Mouse (Mus musculus): ENCODE measurements at regions not wholly inside any gene's neighbourhood (a gene's known extent, or its start where the extent isn't known, plus 50 kb on each side); places are given as distances from the start of the nearest gene placed in this dataset.

- H3K4me3 ChIP-seq (ENCODE audit: low read depth, low read length), result no peak overlapping the region
- H3K9ac ChIP-seq (ENCODE audit: low read depth, low read length), result no peak overlapping the region
- no peaks in the 10 kb centered on the region for H3K27me3 ChIP-seq (ENCODE audit: control insufficient read depth, insufficient read depth, low read length)
- no peaks in the 10 kb centered on the region for H3K9me3 ChIP-seq (ENCODE audit: control insufficient read depth, low read length)
- ATAC-seq (ENCODE audit: low FRiP score) (no peak), DNase-seq (ENCODE audit: low spot score) (no peak)
- WGBS, result 80% methylated on average over 1 of the region's 1 CpGs
- no peak overlapping the region for H3K27ac ChIP-seq (ENCODE audit: low read depth, low read length)
- H3K4me1 ChIP-seq (replicated peaks; ENCODE audit: control insufficient read depth, insufficient read depth, low read length), result no peaks in the 10 kb centered on the region
- no peak overlapping the region for H3K4me2 ChIP-seq (replicated peaks; ENCODE audit: low read depth, low read length)
- H3K36me3 ChIP-seq (ENCODE audit: control insufficient read depth, insufficient read depth, low read length), result no peaks in the 10 kb centered on the region
Measured at GRCm38 (mm10) chr9:112370746-112371145, 135.0 kb upstream of the Arpp21 start.

- Histone ChIP-seq H3K36me3 (ENCODE audit: control insufficient read depth, insufficient read depth, low read length) (no peaks in the 10 kb centered on the region), H3K4me1 (replicated peaks; ENCODE audit: control insufficient read depth, insufficient read depth, low read length) (no peaks in the 10 kb centered on the region), H3K27ac (ENCODE audit: low read depth, low read length) (no peak overlapping the region), H3K4me2 (replicated peaks; ENCODE audit: low read depth, low read length) (no peak overlapping the region), H3K27me3 (ENCODE audit: control insufficient read depth, insufficient read depth, low read length) (no peaks in the 10 kb centered on the region), H3K9ac (ENCODE audit: low read depth, low read length) (no peak overlapping the region), H3K9me3 (ENCODE audit: control insufficient read depth, low read length) (no peaks in the 10 kb centered on the region), H3K4me3 (ENCODE audit: low read depth, low read length) (no peak overlapping the region)
- DNase-seq (ENCODE audit: low spot score), result no peak
- no peak for ATAC-seq (ENCODE audit: low FRiP score)
Measured at GRCm38 (mm10) chr9:112367291-112367690, 131.6 kb upstream of the Arpp21 start.

- Histone ChIP-seq H3K36me3 (ENCODE audit: control insufficient read depth, insufficient read depth, low read length) (no peaks in the 10 kb centered on the region), H3K9ac (ENCODE audit: low read depth, low read length) (no peak overlapping the region), H3K4me1 (replicated peaks; ENCODE audit: control insufficient read depth, insufficient read depth, low read length) (no peaks in the 10 kb centered on the region), H3K4me3 (ENCODE audit: low read depth, low read length) (no peak overlapping the region), H3K9me3 (ENCODE audit: control insufficient read depth, low read length) (no peaks in the 10 kb centered on the region), H3K27me3 (ENCODE audit: control insufficient read depth, insufficient read depth, low read length) (no peaks in the 10 kb centered on the region), H3K4me2 (replicated peaks; ENCODE audit: low read depth, low read length) (no peak overlapping the region), H3K27ac (ENCODE audit: low read depth, low read length) (no peak overlapping the region)
- DNase-seq (ENCODE audit: low spot score), result no peak
- WGBS, result 95% methylated on average over 3 of the region's 3 CpGs
- ATAC-seq (ENCODE audit: low FRiP score), result no peak
Measured at GRCm38 (mm10) chr9:112361355-112361754, 125.6 kb upstream of the Arpp21 start.

- no peak overlapping the region for H3K27ac ChIP-seq (ENCODE audit: low read depth, low read length)
- no peaks in the 10 kb centered on the region for H3K9me3 ChIP-seq (ENCODE audit: control insufficient read depth, low read length)
- no peak overlapping the region for H3K4me2 ChIP-seq (replicated peaks; ENCODE audit: low read depth, low read length)
- no peaks in the 10 kb centered on the region for H3K36me3 ChIP-seq (ENCODE audit: control insufficient read depth, insufficient read depth, low read length)
- H3K4me1 ChIP-seq (replicated peaks; ENCODE audit: control insufficient read depth, insufficient read depth, low read length), result no peaks in the 10 kb centered on the region
- H3K9ac ChIP-seq (ENCODE audit: low read depth, low read length), result no peak overlapping the region
- H3K27me3 ChIP-seq (ENCODE audit: control insufficient read depth, insufficient read depth, low read length), result no peaks in the 10 kb centered on the region
- DNase-seq (ENCODE audit: low spot score) (no peak), ATAC-seq (ENCODE audit: low FRiP score) (no peak)
- WGBS, result 63% methylated on average over 5 of the region's 5 CpGs
- no peak overlapping the region for H3K4me3 ChIP-seq (ENCODE audit: low read depth, low read length)
Measured at GRCm38 (mm10) chr9:112358711-112359298, 123.1 kb upstream of the Arpp21 start.

- H3K9me3 ChIP-seq (ENCODE audit: control insufficient read depth, low read length), result no peaks in the 10 kb centered on the region
- H3K9ac ChIP-seq (ENCODE audit: low read depth, low read length), result no peak overlapping the region
- H3K36me3 ChIP-seq (ENCODE audit: control insufficient read depth, insufficient read depth, low read length), result no peaks in the 10 kb centered on the region
- H3K27ac ChIP-seq (ENCODE audit: low read depth, low read length), result no peak overlapping the region
- H3K4me3 ChIP-seq (ENCODE audit: low read depth, low read length), result no peak overlapping the region
- no peaks in the 10 kb centered on the region for H3K4me1 ChIP-seq (replicated peaks; ENCODE audit: control insufficient read depth, insufficient read depth, low read length)
- no peak for ATAC-seq (ENCODE audit: low FRiP score)
- no peaks in the 10 kb centered on the region for H3K27me3 ChIP-seq (ENCODE audit: control insufficient read depth, insufficient read depth, low read length)
- H3K4me2 ChIP-seq (replicated peaks; ENCODE audit: low read depth, low read length), result no peak overlapping the region
- no peak for DNase-seq (ENCODE audit: low spot score)
- WGBS, result 86% methylated on average over 3 of the region's 3 CpGs
Measured at GRCm38 (mm10) chr9:112353196-112353595, 117.5 kb upstream of the Arpp21 start.

- DNase-seq (ENCODE audit: low spot score), result no peak
- Histone ChIP-seq H3K27me3 (ENCODE audit: control insufficient read depth, insufficient read depth, low read length) (no peaks in the 10 kb centered on the region), H3K36me3 (ENCODE audit: control insufficient read depth, insufficient read depth, low read length) (no peaks in the 10 kb centered on the region), H3K4me1 (replicated peaks; ENCODE audit: control insufficient read depth, insufficient read depth, low read length) (no peaks in the 10 kb centered on the region), H3K27ac (ENCODE audit: low read depth, low read length) (no peak overlapping the region), H3K4me2 (replicated peaks; ENCODE audit: low read depth, low read length) (no peak overlapping the region), H3K9ac (ENCODE audit: low read depth, low read length) (no peak overlapping the region), H3K9me3 (ENCODE audit: control insufficient read depth, low read length) (no peaks in the 10 kb centered on the region), H3K4me3 (ENCODE audit: low read depth, low read length) (no peak overlapping the region)
- no peak for ATAC-seq (ENCODE audit: low FRiP score)
Measured at GRCm38 (mm10) chr9:112348942-112349341, 113.2 kb upstream of the Arpp21 start.

- ATAC-seq (ENCODE audit: low FRiP score), result no peak
- Histone ChIP-seq H3K27ac (ENCODE audit: low read depth, low read length) (no peak overlapping the region), H3K4me2 (replicated peaks; ENCODE audit: low read depth, low read length) (no peak overlapping the region), H3K4me3 (ENCODE audit: low read depth, low read length) (no peak overlapping the region), H3K36me3 (ENCODE audit: control insufficient read depth, insufficient read depth, low read length) (no peaks in the 10 kb centered on the region), H3K4me1 (replicated peaks; ENCODE audit: control insufficient read depth, insufficient read depth, low read length) (no peaks in the 10 kb centered on the region), H3K9ac (ENCODE audit: low read depth, low read length) (no peak overlapping the region), H3K27me3 (ENCODE audit: control insufficient read depth, insufficient read depth, low read length) (no peaks in the 10 kb centered on the region), H3K9me3 (ENCODE audit: control insufficient read depth, low read length) (no peaks in the 10 kb centered on the region)
- DNase-seq (ENCODE audit: low spot score), result no peak
- WGBS, result 61% methylated on average over 1 of the region's 1 CpGs
Measured at GRCm38 (mm10) chr9:112344792-112345191, 109.1 kb upstream of the Arpp21 start.

GRCm38 (mm10) chr9:112340363-112340762, 104.6 kb upstream of the Arpp21 start:
- 68% methylated on average over 2 of the region's 2 CpGs for WGBS
- Histone ChIP-seq H3K27ac (ENCODE audit: low read depth, low read length) (no peak overlapping the region), H3K36me3 (ENCODE audit: control insufficient read depth, insufficient read depth, low read length) (no peaks in the 10 kb centered on the region), H3K27me3 (ENCODE audit: control insufficient read depth, insufficient read depth, low read length) (no peaks in the 10 kb centered on the region), H3K4me2 (replicated peaks; ENCODE audit: low read depth, low read length) (no peak overlapping the region), H3K9ac (ENCODE audit: low read depth, low read length) (no peak overlapping the region), H3K4me3 (ENCODE audit: low read depth, low read length) (no peak overlapping the region), H3K9me3 (ENCODE audit: control insufficient read depth, low read length) (no peaks in the 10 kb centered on the region), H3K4me1 (replicated peaks; ENCODE audit: control insufficient read depth, insufficient read depth, low read length) (no peaks in the 10 kb centered on the region)
- ATAC-seq (ENCODE audit: low FRiP score) (no peak), DNase-seq (ENCODE audit: low spot score) (no peak)

- no peak for ATAC-seq (ENCODE audit: low FRiP score)
- H3K4me1 ChIP-seq (replicated peaks; ENCODE audit: control insufficient read depth, insufficient read depth, low read length), result no peaks in the 10 kb centered on the region
- WGBS, result 67% methylated on average over 5 of the region's 5 CpGs
Measured at GRCm38 (mm10) chr9:112320016-112320415, 84.3 kb upstream of the Arpp21 start.

More at GRCm38 (mm10) chr9:112320016-112320415, 84.3 kb upstream of the Arpp21 start:
- Histone ChIP-seq H3K9ac (ENCODE audit: low read depth, low read length) (no peak overlapping the region), H3K27me3 (ENCODE audit: control insufficient read depth, insufficient read depth, low read length) (no peaks in the 10 kb centered on the region), H3K27ac (ENCODE audit: low read depth, low read length) (no peak overlapping the region), H3K9me3 (ENCODE audit: control insufficient read depth, low read length) (no peaks in the 10 kb centered on the region), H3K4me3 (ENCODE audit: low read depth, low read length) (no peak overlapping the region), H3K36me3 (ENCODE audit: control insufficient read depth, insufficient read depth, low read length) (no peaks in the 10 kb centered on the region), H3K4me2 (replicated peaks; ENCODE audit: low read depth, low read length) (no peak overlapping the region)
- DNase-seq (ENCODE audit: low spot score), result no peak

Data from hindbrain, embryonic 11.5 days (tissue).